Mouse (Mus musculus) liver, postnatal 0 days (tissue): ENCODE data around the gene Zfand3. TPM values are rescaled to one million over a fixed set of nuclear protein-coding genes. Genes with fewer than 3 reads are reported as not detected.

ENCODE experiments used
- ATAC-seq: fragments of 200-750 bp; cut with Nextera tagmentation; 2 replicates; pipeline ENCODE4 v1.8.0; 2017; ENCODE audit warnings: mild to moderate bottlenecking, moderate library complexity
- DNase-seq: peaks from one replicate; pipeline ENCODE4 v3.0.0-alpha.2; 2016
- H3K27ac ChIP-seq: fragments of 300-500 bp; sonication (generic); 2 replicates; pipeline ENCODE4 v1.5.1; 2014; ENCODE audit warnings: antibody characterized with exemption, moderate library complexity, mild to moderate bottlenecking, low read depth
- H3K27me3 ChIP-seq: fragments of 300-500 bp; sonication (generic); 2 replicates; pipeline ENCODE4 v1.6.1; 2014; ENCODE audit warnings: low read length, control low read depth, mixed read lengths; ENCODE audit not compliant: insufficient read depth
- H3K36me3 ChIP-seq: fragments of 300-500 bp; sonication (generic); replicated peaks from 2 replicates; pipeline ENCODE4 v1.6.1; 2014; ENCODE audit warnings: mild to moderate bottlenecking, control low read depth, low read length, moderate library complexity, mixed read lengths; ENCODE audit not compliant: insufficient read depth
- H3K4me1 ChIP-seq: fragments of 300-500 bp; sonication (generic); 2 replicates; pipeline ENCODE4 v1.6.1; 2014; ENCODE audit warnings: antibody characterized with exemption, mild to moderate bottlenecking, control low read depth; ENCODE audit not compliant: insufficient read depth
- H3K4me2 ChIP-seq: fragments of 300-500 bp; sonication (generic); 2 replicates; pipeline ENCODE4 v1.6.1; 2014; ENCODE audit warnings: low read depth, mild to moderate bottlenecking, low read length, moderate library complexity, mixed read lengths
- H3K4me3 ChIP-seq: fragments of 300-500 bp; sonication (generic); 2 replicates; pipeline ENCODE4 v1.5.1; 2014; ENCODE audit warnings: low read depth, low read length
- H3K9ac ChIP-seq: fragments of 300-500 bp; sonication (generic); replicated peaks from 2 replicates; pipeline ENCODE4 v1.6.1; 2014; ENCODE audit warnings: mild to moderate bottlenecking, moderate library complexity
- H3K9me3 ChIP-seq: fragments of 300-500 bp; sonication (generic); 2 replicates; pipeline ENCODE4 v1.6.1; 2016; ENCODE audit warnings: mild to moderate bottlenecking, control low read depth, low read length, mixed read lengths
- CTCF ChIP-seq: sonication (generic); IDR thresholded peaks from 2 replicates; pipeline ENCODE4 v1.5.1; 2016; ENCODE audit warnings: antibody characterized with exemption, low read depth
- EP300 ChIP-seq: IDR thresholded peaks from 2 replicates; pipeline ENCODE4 v1.6.1; 2016; ENCODE audit warnings: antibody characterized with exemption, low read depth, mild to moderate bottlenecking
- WGBS: fragments of 180-500 bp; shearing (Covaris S2); extraction: QIAGEN DNeasy Blood & Tissue Kit; methylation state at CpG from one replicate; pipeline ENCODE4 v1.1.7; 2014; ENCODE audit not compliant: insufficient replicate concordance; 5-methylcytosine and 5-hydroxymethylcytosine counted together
- polyA plus RNA-seq: library from polyadenylated mRNA; unstranded; fragments of >200 nt; fragmentation: Nextera tagmentation; extraction: Ambion mirVana; gene quantifications from 2 replicates; pipeline ENCODE4 v1.2.1, GENCODE M21; 2015

Gene Zfand3
- polyA plus RNA-seq, 1 experiment from 2014 or later, result 24.7 TPM

- no peak overlapping the region for H3K9ac ChIP-seq
- 0 out of 2 replicates have a peak, but pooled peaks cover 2% of the 10 kb centered on the region for H3K36me3 ChIP-seq
Observed at GRCm38 (mm10) chr17:30099670-30100069, 95.1 kb downstream of the Zfand3 start.

DNA sequence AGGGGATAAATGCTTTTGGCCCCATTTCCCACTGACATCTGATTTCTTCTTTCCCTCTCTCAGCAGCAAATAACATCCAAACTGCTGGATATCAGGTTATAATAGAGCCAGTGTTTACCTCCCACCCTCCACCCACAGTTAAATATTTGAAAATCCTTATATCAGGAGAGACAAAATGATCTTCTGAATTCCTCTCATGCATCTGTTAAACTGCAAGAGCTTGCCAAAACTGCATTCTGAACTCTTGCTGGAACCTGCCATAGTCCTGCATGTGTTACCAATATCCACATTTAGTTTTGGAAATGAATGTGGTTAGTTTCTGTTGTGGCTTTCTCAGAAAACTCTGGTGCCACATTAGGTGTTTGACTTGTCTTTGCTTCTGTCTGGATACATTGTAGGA, 97.3 kb downstream of the Zfand3 start:
- TF ChIP-seq CTCF (no peak), EP300 (no peak)
- 0 out of 2 replicates have a peak, but pooled peaks cover 2% of the 10 kb centered on the region for H3K36me3 ChIP-seq
- no peak for ATAC-seq
- H3K27me3 ChIP-seq, result no peaks in the 10 kb centered on the region
- H3K9ac ChIP-seq, result no peak overlapping the region
- no peaks in the 10 kb centered on the region for H3K9me3 ChIP-seq
- no peak for DNase-seq
- H3K27ac ChIP-seq, result no peak overlapping the region
- no peak overlapping the region for H3K4me2 ChIP-seq
- no peak overlapping the region for H3K4me3 ChIP-seq
- 0 out of 2 replicates have a peak, but pooled peaks cover 3% of the 10 kb centered on the region for H3K4me1 ChIP-seq

More at GRCm38 (mm10) chr17:30099670-30100069, 95.1 kb downstream of the Zfand3 start:
- no peak overlapping the region for H3K27ac ChIP-seq
- TF ChIP-seq CTCF (no peak), EP300 (no peak)
- WGBS, result 62% methylated on average over 2 of the region's 2 CpGs
- no peak overlapping the region for H3K4me3 ChIP-seq
- DNase-seq (no peak), ATAC-seq (no peak)
- no peaks in the 10 kb centered on the region for H3K9me3 ChIP-seq
- H3K4me1 ChIP-seq, result 0 out of 2 replicates have a peak, but pooled peaks cover 3% of the 10 kb centered on the region
- no peak overlapping the region for H3K4me2 ChIP-seq
- no peaks in the 10 kb centered on the region for H3K27me3 ChIP-seq

DNA sequence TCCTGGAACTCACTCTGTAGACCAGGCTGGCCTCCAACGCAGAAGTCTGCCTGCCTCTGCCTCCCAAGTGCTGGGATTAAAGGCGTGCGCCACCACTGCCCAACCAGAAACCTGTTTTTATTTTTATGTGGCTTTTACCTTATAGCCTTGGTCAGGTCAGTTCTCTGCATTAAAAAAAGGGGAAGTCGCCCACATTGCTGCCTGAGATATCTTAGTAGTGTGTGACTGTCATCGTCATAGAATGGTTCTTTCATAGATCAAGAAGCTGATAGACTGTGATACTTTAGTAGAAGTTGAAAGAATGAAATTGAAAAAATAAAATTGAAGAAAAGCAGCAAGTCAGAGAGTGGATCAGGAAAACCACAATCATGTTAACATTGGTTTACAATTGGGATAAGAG, 98.5 kb downstream of the Zfand3 start:
- no peaks in the 10 kb centered on the region for H3K9me3 ChIP-seq
- H3K9ac ChIP-seq, result no peak overlapping the region
- DNase-seq (no peak), ATAC-seq (no peak)
- H3K4me2 ChIP-seq, result no peak overlapping the region
- 63% methylated on average over 5 of the region's 5 CpGs for WGBS
- H3K27me3 ChIP-seq, result no peaks in the 10 kb centered on the region
- no peak overlapping the region for H3K27ac ChIP-seq
- no peak overlapping the region for H3K4me3 ChIP-seq
- TF ChIP-seq EP300 (no peak), CTCF (no peak)
- H3K4me1 ChIP-seq, result no peaks in the 10 kb centered on the region
- 0 out of 2 replicates have a peak, but pooled peaks cover 2% of the 10 kb centered on the region for H3K36me3 ChIP-seq

DNA sequence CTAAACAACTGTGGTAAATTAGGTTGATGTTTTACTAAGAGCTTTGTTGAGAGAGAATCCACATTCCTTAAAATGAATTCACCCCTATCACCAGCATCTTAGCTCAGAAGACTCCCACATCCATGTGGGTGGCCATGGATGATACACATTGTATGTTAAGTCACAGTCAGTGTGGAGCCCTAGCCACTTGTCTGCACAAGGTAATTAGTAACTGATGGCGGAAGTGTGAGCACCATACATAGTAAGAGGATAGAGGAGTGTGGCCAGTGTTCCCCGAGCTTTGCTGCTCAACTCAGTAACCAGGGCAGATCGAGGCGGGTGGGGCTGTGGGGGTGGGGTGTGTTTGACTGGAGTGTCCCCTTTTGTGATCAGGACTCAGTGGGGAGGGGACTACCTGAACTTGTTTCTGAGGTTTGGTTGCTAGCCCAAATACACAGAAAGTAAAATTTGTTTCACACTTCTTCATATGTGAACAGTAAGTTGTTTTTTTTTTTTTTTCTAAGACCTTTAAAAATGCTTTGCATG, 99.2 kb downstream of the Zfand3 start:
- H3K9ac ChIP-seq, result no peak overlapping the region
- no peaks in the 10 kb centered on the region for H3K27me3 ChIP-seq
- no peaks in the 10 kb centered on the region for H3K4me1 ChIP-seq
- 57% methylated on average over 4 of the region's 4 CpGs for WGBS
- H3K36me3 ChIP-seq, result 0 out of 2 replicates have a peak, but pooled peaks cover 2% of the 10 kb centered on the region
- ATAC-seq (no peak), DNase-seq (no peak)
- no peak overlapping the region for H3K4me3 ChIP-seq
- TF ChIP-seq CTCF, result no peak
- TF ChIP-seq EP300, result no peak
- no peak overlapping the region for H3K4me2 ChIP-seq
- no peak overlapping the region for H3K27ac ChIP-seq
- no peaks in the 10 kb centered on the region for H3K9me3 ChIP-seq

DNA sequence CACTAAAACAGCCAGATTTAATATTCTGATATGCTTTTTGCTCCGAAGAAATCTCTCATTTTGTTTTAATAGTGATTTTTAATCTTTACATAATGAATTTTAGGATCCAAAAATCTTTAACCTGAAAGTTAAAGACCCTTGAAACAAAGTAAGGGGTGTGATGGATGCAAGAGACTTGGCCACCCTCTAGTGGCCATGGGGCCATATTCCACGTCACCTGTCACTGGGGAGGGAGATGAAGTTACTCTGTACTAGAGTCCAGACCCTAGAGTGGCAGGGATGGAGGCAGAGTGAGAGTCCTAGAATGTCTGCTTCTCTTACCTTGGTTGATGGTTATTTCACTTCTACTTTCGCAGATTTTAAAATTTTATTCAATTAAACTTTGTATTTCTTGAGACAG, 100.8 kb downstream of the Zfand3 start:
- 76% methylated on average over 3 of the region's 3 CpGs for WGBS
- no peak for DNase-seq
- TF ChIP-seq CTCF (peak; percentile 69), EP300 (no peak)
- Histone ChIP-seq H3K4me1 (no peaks in the 10 kb centered on the region), H3K4me3 (no peak overlapping the region), H3K27ac (no peak overlapping the region), H3K27me3 (no peaks in the 10 kb centered on the region), H3K9me3 (no peaks in the 10 kb centered on the region), H3K9ac (no peak overlapping the region), H3K4me2 (no peak overlapping the region), H3K36me3 (no peaks in the 10 kb centered on the region)
- ATAC-seq, result no peak

DNA sequence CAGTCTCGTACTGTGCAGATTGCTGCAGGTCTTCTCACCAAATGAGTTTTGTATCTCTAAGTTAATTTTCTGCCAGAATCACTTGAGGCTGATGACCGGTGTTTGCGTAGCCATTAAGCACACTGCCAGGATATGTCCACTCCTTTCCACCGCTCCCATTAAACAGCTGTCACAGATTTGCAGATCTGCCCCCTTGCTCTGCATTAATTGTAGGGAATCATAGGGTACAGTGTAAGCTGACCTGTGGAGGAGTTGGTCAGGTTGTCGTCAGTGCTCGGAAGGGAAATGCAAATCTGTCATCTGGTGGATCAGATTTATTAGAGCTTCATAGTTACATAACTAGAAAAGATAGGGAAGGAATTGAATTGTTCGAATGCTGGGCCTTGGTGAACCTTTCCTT, 106.1 kb downstream of the Zfand3 start:
- DNase-seq, result no peak
- ATAC-seq, result no peak
- Histone ChIP-seq H3K4me1 (peaks cover 7% of the 10 kb centered on the region), H3K4me3 (no peak overlapping the region), H3K27me3 (no peaks in the 10 kb centered on the region), H3K27ac (no peak overlapping the region), H3K36me3 (0 out of 2 replicates have a peak, but pooled peaks cover 4% of the 10 kb centered on the region), H3K9ac (no peak overlapping the region), H3K4me2 (no peak overlapping the region), H3K9me3 (no peaks in the 10 kb centered on the region)
- no peak for TF ChIP-seq CTCF
- TF ChIP-seq EP300, result no peak
- WGBS, result 77% methylated on average over 7 of the region's 7 CpGs
